Mouse (Mus musculus) spleen, adult 2 months (tissue): ENCODE measurements at regions not wholly inside any gene's neighbourhood (a gene's known extent, or its start where the extent isn't known, plus 50 kb on each side); places are given as distances from the start of the nearest gene placed in this dataset.

Experiments used
- DNase-seq, 2 experiments: peaks; one replicate each; pipeline versions ENCODE4 v3.0.0 to v3.0.0-alpha.2; 2012 to 2021; ENCODE audit warnings: low spot score in 2 of 2, low read depth in 1 of 2
- H3K27ac ChIP-seq: fragments of 200-500 bp; 2 replicates; pipeline ENCODE4 v1.5.1; 2012; ENCODE audit warnings: low read length, inconsistent platforms; ENCODE audit not compliant: insufficient read depth
- H3K27me3 ChIP-seq: fragments of 200-500 bp; 2 replicates; pipeline ENCODE4 v1.6.1; 2012; ENCODE audit warnings: mild to moderate bottlenecking, moderate library complexity, low read length, inconsistent platforms; ENCODE audit not compliant: control insufficient read depth, insufficient read depth
- H3K36me3 ChIP-seq: fragments of 200-500 bp; 2 replicates; pipeline ENCODE4 v1.6.1; 2012; ENCODE audit warnings: mild to moderate bottlenecking, low read length, inconsistent platforms; ENCODE audit not compliant: control insufficient read depth, insufficient read depth
- H3K4me1 ChIP-seq: fragments of 200-500 bp; 2 replicates; pipeline ENCODE4 v1.6.1; 2011; ENCODE audit warnings: inconsistent platforms; ENCODE audit not compliant: control insufficient read depth, insufficient read depth, insufficient read length
- H3K4me3 ChIP-seq: fragments of 200-500 bp; 2 replicates; pipeline ENCODE4 v1.5.1; 2011; ENCODE audit warnings: mild to moderate bottlenecking, inconsistent platforms; ENCODE audit not compliant: insufficient read depth, insufficient read length; ENCODE audit errors: extremely low read depth
- CTCF ChIP-seq: fragments of 200-500 bp; IDR thresholded peaks from 2 replicates; pipeline ENCODE4 v1.5.1; 2011; ENCODE audit warnings: mild to moderate bottlenecking, inconsistent platforms; ENCODE audit not compliant: insufficient read depth, insufficient read length, insufficient replicate concordance; ENCODE audit errors: extremely low read depth
- POLR2A ChIP-seq: fragments of 200-500 bp; IDR thresholded peaks from 2 replicates; pipeline ENCODE4 v1.6.1; 2011; ENCODE audit warnings: low read depth, low read length, inconsistent platforms
- WGBS: fragments of 180-500 bp; shearing (Covaris S2); methylation state at CpG from one replicate; pipeline ENCODE4 v1.1.7; 2018; 5-methylcytosine and 5-hydroxymethylcytosine counted together

- DNase-seq = no peak
- no peaks in the 10 kb centered on the region for H3K27me3 ChIP-seq
- no peaks in the 10 kb centered on the region for H3K36me3 ChIP-seq
- H3K4me1 ChIP-seq = no peaks in the 10 kb centered on the region
- 76% methylated on average over 7 of the region's 7 CpGs for WGBS
- no peak for TF ChIP-seq POLR2A
- no peak overlapping the region for H3K4me3 ChIP-seq
- H3K27ac ChIP-seq = no peak overlapping the region
These were observed 476.1 kb upstream of the Cdh5 start for GRCm38 (mm10) chr8:103625166-103625890.

GRCm38 (mm10) chr8:103626446-103626845 is 475.0 kb upstream of the Cdh5 start:
- Histone ChIP-seq H3K4me3 (no peak overlapping the region), H3K36me3 (no peaks in the 10 kb centered on the region), H3K27ac (no peak overlapping the region), H3K27me3 (no peaks in the 10 kb centered on the region), H3K4me1 (no peaks in the 10 kb centered on the region)
- TF ChIP-seq POLR2A (no peak), CTCF (no peak)
- WGBS = 89% methylated on average over 4 of the region's 4 CpGs
- no peak for DNase-seq

GRCm38 (mm10) chr8:103632543-103632942 is 468.9 kb upstream of the Cdh5 start:
- H3K27me3 ChIP-seq = no peaks in the 10 kb centered on the region
- WGBS = 81% methylated on average over 6 of the region's 6 CpGs
- H3K27ac ChIP-seq = no peak overlapping the region
- no peaks in the 10 kb centered on the region for H3K4me1 ChIP-seq
- no peaks in the 10 kb centered on the region for H3K36me3 ChIP-seq
- H3K4me3 ChIP-seq = no peak overlapping the region
- no peak for TF ChIP-seq POLR2A
- TF ChIP-seq CTCF = no peak
- no peak for DNase-seq

- H3K27me3 ChIP-seq = no peaks in the 10 kb centered on the region
- H3K36me3 ChIP-seq = no peaks in the 10 kb centered on the region
- no peak for DNase-seq
- H3K27ac ChIP-seq = no peak overlapping the region
- TF ChIP-seq POLR2A (no peak), CTCF (no peak)
- no peaks in the 10 kb centered on the region for H3K4me1 ChIP-seq
- 90% methylated on average over 14 of the region's 14 CpGs for WGBS
- H3K4me3 ChIP-seq = no peak overlapping the region
These were observed 466.5 kb upstream of the Cdh5 start for GRCm38 (mm10) chr8:103634951-103635350.

GRCm38 (mm10) chr8:103643621-103644020 is 457.8 kb upstream of the Cdh5 start:
- TF ChIP-seq POLR2A (no peak), CTCF (no peak)
- H3K4me1 ChIP-seq = no peaks in the 10 kb centered on the region
- 91% methylated on average over 2 of the region's 2 CpGs for WGBS
- H3K4me3 ChIP-seq = no peak overlapping the region
- DNase-seq = no peak
- no peaks in the 10 kb centered on the region for H3K27me3 ChIP-seq
- no peak overlapping the region for H3K27ac ChIP-seq
- no peaks in the 10 kb centered on the region for H3K36me3 ChIP-seq

- Histone ChIP-seq H3K4me3 (no peak overlapping the region), H3K27ac (no peak overlapping the region), H3K27me3 (no peaks in the 10 kb centered on the region), H3K36me3 (no peaks in the 10 kb centered on the region), H3K4me1 (no peaks in the 10 kb centered on the region)
- 82% methylated on average over 6 of the region's 6 CpGs for WGBS
- no peak for DNase-seq
- TF ChIP-seq CTCF (no peak), POLR2A (no peak)
These were observed 457.3 kb upstream of the Cdh5 start for GRCm38 (mm10) chr8:103644106-103644505.

GRCm38 (mm10) chr8:103644845-103645244 is 456.6 kb upstream of the Cdh5 start:
- no peak for DNase-seq
- Histone ChIP-seq H3K27me3 (no peaks in the 10 kb centered on the region), H3K27ac (no peak overlapping the region), H3K36me3 (no peaks in the 10 kb centered on the region), H3K4me1 (no peaks in the 10 kb centered on the region), H3K4me3 (no peak overlapping the region)
- TF ChIP-seq POLR2A (no peak), CTCF (no peak)
- 90% methylated on average over 3 of the region's 3 CpGs for WGBS
